Mouse (Mus musculus) lung, adult 2 months (tissue): Measurements from ENCODE around the gene Nhlrc2.

Source experiments
- CTCF ChIP-seq: fragments of 200-500 bp; IDR thresholded peaks from 2 replicates; pipeline ENCODE4 v1.5.1; 2011; ENCODE audit warnings: mild to moderate bottlenecking, low read length, control low read depth; ENCODE audit not compliant: insufficient read depth
- POLR2A ChIP-seq: fragments of 200-500 bp; IDR thresholded peaks from 2 replicates; pipeline ENCODE4 v1.6.1; 2011; ENCODE audit warnings: low read depth, mild to moderate bottlenecking, control low read depth, low read length, borderline replicate concordance; ENCODE audit errors: extremely low read depth

GRCm38 (mm10) chr19:56651262-56651661, 103.2 kb downstream of the Nhlrc2 start:
- no peak for TF ChIP-seq CTCF
- TF ChIP-seq POLR2A: no peak
